Mouse (Mus musculus): ENCODE measurements around the gene Gpr174.
"Not testable (repeated sequence)": the region's sequence is repeated elsewhere in the genome, so short reads cannot be mapped to it uniquely, and the experiment has no call there.

Gpr174 gene

GRCm38 (mm10) chrX:107255486-107256227 lies at the start of gene Gpr174:
Gene Gpr174 (plus strand): TSS chrX:107255878.
- DNase-seq (ENCODE audit: low read depth, low spot score): peak; percentile 52

DNA sequence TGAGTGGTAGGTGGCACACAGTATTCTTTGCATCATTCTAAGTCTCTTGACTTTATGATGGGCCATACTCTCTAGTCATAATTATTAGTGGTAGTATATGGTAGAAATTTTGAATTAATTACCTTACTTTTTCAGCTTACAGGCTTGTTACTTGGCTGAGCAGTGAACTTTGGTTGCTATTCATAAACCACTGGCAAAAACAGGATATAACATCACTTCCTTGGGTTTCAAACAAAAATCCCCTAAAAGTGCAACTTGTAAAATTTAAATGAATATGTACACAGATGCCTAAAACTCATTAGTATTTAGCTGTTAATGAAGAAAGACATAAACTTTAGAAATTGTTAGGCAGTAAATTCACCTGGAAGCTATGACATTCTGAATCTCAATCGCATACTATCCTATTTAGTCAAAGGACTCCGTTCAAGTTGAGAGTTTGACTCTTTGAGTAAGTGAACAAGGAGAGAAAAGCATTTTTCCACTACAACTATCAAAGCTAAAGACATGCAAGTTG lies 38.0 kb upstream of the Gpr174 start:
- peak; percentile 65 for DNase-seq (ENCODE audit: low read depth, low spot score)

DNA sequence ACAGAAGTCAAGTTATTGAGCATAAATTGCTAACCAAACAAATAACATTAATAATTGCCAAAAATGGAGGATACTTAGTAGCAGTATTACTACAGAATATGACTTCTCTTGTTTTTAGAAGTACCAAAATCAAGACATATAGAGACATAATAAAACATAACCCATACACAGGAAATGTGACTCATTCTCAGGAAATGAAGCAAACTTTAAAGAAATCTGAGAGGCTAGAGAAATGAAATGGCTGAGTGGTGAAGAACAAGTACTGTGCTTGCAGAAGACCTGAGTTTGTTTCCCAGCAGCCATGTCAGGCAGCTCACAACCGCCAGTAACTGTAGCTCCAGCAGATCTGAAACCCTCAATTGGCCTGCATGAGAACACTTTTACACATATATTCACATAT lies 30.8 kb upstream of the Gpr174 start:
- peak; percentile 52 for DNase-seq (ENCODE audit: low read depth, low spot score)

GRCm38 (mm10) chrX:107231214-107231613 lies 24.5 kb upstream of the Gpr174 start:
- peak; percentile 56 for DNase-seq (ENCODE audit: low read depth, low spot score)

GRCm38 (mm10) chrX:107234655-107235054 lies 21.0 kb upstream of the Gpr174 start:
- peak; percentile 31 for DNase-seq (ENCODE audit: low read depth, low spot score)

DNA sequence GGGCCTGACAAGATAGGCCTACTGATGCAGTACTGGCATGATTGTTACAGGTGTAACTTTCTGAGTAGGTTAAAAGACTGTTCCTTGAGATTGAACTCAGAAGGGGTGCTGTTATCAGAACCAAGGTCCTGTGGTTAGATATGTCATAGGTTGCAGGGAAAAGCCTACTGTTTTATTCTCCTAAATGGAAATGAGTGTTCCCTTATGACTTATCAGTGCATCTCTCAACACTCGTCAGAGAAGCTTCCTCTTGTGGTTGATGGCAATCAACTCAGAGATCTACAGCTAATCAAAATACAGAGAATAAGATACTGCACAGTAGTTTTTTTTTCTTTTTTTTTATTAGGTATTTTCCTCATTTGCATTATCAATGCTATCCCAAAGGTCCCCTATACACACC lies 19.2 kb upstream of the Gpr174 start:
- peak; percentile 60 for DNase-seq (ENCODE audit: low read depth, low spot score)

- peak; percentile 63 for DNase-seq (ENCODE audit: low read depth, low spot score)
Measured at GRCm38 (mm10) chrX:107250390-107250789, 5.3 kb upstream of the Gpr174 start.

DNA sequence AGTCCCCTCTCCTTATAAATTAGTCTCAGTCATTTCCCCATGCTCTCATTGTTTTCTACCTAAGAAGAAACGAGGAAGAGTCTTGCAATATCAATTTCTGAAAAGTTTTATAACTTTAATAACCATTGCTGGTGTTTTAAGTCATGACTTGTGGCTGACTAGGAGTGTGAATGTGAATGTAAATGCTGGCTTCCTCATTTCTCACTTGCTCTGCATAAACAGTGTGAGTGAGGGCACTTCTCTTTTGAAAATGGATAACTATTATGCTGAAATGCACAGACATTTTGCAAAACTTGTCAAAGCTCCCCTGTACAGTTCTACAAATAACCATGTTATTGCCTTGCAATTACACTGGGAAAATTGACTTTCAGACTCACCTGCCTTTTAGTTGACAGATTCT lies 8.9 kb downstream of the Gpr174 start:
- no peak for DNase-seq (ENCODE audit: low read depth, low spot score)

- peak; percentile 26 for DNase-seq (ENCODE audit: low read depth, low spot score)
Measured at GRCm38 (mm10) chrX:107277606-107278005, 21.9 kb downstream of the Gpr174 start.

GRCm38 (mm10) chrX:107284211-107284610 lies 28.5 kb downstream of the Gpr174 start:
- peak; percentile 43 for DNase-seq (ENCODE audit: low read depth, low spot score)

GRCm38 (mm10) chrX:107297861-107298260 lies 42.2 kb downstream of the Gpr174 start:
- DNase-seq (ENCODE audit: low read depth, low spot score): not testable (repeated sequence)

- DNase-seq (ENCODE audit: low read depth, low spot score): no peak
Measured at GRCm38 (mm10) chrX:107298761-107299160, 43.1 kb downstream of the Gpr174 start.

DNA sequence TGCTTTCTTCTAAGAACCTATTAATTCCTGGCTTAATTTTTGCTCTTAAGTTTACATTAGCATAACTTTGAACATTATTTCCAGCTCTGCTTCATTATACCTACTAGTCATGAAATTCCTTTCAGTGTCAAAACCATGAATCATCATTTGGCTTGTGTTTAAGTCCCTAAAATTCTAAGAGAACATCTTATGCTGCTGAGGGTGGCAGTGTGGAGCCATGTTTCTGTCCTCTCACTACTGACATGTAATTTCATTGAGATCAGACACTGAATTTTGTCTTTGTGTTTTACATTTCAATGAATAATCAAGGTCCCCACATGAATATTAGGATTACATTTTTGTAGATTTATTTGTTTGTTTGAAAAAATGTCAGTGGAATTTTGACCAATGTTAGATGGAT lies 50.8 kb downstream of the Gpr174 start:
- peak; percentile 45 for DNase-seq (ENCODE audit: low read depth, low spot score)

DNA sequence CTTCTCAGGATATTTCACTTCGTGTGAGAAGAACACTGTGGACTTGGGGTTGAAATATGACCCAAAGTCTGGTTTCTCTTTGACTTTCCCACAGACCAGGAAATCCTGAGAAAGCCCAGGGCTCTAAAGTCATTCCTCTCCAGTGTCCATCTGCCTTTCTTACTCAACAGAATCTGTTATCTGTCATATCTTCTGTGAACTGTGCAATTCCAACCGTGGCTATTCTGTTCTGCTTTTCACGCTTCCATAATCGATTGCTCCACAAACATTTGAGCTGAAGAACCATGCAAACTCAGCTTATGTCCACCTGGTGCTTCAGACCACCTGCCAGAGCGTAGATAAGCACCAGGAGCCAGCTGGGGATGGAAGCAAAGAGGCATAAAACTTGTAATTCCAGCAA lies 56.9 kb downstream of the Gpr174 start:
- DNase-seq (ENCODE audit: low read depth, low spot score): no peak

- DNase-seq (ENCODE audit: low read depth, low spot score): peak; percentile 75
Measured at GRCm38 (mm10) chrX:107325697-107326381, 70.2 kb downstream of the Gpr174 start.

- no peak for DNase-seq (ENCODE audit: low read depth, low spot score)
Measured at GRCm38 (mm10) chrX:107329849-107330248, 74.2 kb downstream of the Gpr174 start.

DNA sequence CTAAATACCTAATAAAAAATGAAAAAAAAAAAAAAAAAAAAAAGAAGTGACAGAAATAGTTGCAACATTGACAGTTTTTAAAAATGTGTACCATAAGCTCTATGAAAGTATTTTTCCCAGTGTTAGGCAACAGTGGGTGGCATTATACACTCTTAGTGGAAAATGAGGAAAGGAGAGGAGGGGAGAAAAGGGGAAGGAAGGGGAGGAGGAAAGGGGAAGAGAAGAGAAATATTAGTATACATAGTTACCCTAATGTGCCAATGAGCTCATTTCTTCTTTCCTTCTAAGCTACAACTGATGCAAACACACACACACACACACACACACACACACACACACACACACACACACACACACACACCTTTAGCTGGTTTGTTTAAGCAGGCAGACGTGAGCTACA lies 80.9 kb downstream of the Gpr174 start:
- no peak for DNase-seq (ENCODE audit: low read depth, low spot score)

GRCm38 (mm10) chrX:107341980-107342379 lies 86.3 kb downstream of the Gpr174 start:
- peak; percentile 61 for DNase-seq (ENCODE audit: low read depth, low spot score)
